Mouse (Mus musculus) ovary, adult 10 weeks (tissue): ENCODE data around the gene Ccdc85b. TPM values are rescaled to one million over a fixed set of nuclear protein-coding genes. Genes with fewer than 3 reads are reported as not detected.

Experiments
- polyA plus RNA-seq: library from polyadenylated mRNA; stranded (reverse); fragments of 350-450 nt; fragmentation: Illumina TruSeq; extraction: RNeasy Lipid Tissue Mini Kit (QIAGEN cat#74804); gene quantifications from one replicate; pipeline ENCODE4 v1.2.3, GENCODE M21; 2014

The Ccdc85b gene
- polyA plus RNA-seq, result 1.5 TPM

DNA sequence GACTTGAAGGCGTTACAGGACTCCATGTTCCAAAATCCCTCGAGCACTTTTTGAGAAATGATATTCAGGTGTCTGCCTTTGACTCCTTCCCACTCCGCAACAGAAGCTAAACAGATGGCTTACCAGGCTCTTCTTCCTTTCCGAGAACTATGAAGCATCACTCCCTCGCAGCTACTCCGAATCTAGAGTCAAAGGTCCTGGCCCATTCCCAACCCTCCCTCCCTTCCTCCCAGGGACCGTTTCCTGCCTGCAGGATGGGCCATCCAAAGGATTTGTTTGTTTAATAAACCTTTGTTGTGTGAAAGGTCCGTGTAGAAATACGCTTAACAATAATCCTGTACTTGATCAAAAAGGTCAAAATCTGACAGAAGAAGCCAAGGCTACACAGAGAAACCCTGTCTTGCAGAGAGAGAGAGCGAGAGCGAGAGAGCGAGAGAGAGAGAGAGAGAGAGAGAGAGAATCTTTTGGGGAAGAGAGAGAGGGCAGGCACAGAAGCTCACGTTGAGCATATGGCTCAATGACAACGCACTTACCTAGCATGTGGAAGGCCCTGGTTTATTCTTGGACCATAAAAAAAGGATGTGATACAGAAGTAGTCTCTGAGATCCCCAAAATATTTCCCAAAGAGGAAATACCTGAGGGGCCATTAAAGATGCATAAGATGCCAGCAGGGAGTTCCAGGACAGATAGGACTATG lies at the start of gene Ccdc85b:
Ccdc85b (minus strand) TSS at position 149 of the 697 bp plus-strand sequence.

DNA sequence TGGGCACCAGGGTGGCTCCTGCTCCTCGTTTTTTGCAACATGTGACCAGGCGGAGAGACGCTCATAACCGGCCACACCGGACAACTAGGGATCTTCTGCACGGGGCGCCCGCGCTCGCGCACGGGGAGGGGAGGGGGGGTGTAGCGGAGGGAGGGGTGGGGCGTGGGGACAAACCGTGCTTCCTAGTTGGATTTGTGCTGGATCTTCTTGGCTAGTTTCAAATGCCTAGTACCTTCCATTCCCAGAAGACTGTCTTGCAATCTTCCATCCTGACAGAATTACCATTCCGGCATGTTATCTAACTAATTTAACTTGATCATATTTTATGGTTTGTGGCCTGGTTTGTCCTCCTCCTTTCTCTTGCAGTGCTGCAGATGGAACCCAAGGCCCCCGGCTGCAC lies 46.0 kb upstream of the Ccdc85b start, which contains the start of gene 1700020D05Rik:
1700020D05Rik (minus strand) TSS at position 101 of the 400 bp plus-strand sequence.

DNA sequence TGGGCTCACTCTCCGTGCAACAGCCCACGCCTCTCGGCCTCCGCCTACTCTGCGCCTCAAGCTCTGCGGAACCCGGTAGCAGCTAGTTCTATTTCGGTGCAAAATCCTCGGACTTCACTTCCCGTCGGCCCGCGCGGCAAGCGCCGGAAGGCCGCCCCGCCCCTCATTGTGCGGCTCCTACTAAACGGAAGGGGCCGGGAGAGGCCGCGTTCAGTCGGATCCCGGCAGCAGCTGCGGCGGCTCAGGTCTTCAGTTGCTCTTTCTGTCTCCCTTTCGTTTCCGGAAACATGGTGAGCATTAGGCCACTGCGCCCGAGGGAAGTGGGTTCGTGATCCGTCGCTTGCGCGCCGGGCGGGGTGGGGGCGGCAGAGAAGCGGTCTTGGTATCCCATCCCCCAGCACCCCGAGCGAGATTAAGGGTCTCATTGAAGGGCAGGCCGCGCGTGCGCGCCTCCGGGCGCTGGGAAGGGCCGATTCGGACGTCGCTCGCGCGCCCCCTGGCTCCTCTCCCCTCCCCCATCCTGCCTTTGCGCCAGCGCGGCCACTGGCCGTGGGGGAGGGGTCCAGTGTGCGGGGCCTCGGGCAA lies 32.7 kb upstream of the Ccdc85b start, which contains the start of gene Cfl1:
Cfl1 (plus strand) TSS at position 143 of the 585 bp plus-strand sequence.

DNA sequence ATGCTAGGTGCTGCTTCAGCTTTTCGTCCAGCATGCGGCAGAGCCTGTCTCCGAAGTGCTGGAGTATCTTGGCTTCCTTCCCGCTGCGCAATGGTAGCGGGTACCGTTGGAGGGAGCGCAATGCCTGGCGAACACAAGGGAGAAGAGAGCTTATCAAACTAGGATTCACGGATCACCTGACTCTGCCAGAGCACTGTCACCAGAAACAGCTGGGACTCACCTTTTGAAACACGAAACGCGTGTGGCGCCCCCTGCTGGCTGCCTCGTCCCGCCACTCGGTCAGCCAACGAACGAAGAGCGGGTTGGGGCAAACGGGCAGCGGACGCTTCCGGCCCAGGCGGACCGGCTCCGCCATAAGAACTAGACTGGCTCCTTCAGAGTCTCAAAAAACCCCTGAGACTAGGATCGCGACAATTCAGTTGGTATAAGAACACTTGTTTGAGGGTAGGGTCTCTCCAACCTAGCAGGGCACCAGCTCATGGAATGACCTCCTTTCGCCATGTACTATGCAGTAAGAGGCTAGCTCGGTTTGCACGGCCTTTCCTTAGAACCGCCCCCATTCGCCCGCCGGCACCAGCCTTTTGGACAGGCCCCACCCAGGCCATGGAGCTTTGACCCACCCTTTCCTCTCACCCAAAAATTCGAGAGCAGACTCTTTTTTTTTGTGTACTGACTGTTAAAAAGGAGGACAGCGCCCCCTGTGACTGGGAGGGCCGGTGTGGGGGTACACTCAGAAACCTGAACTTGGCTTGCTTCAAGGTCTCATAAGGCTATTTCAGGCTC lies 30.3 kb upstream of the Ccdc85b start, which contains the start of gene Mus81:
Mus81 (minus strand) TSS at position 635 of the 783 bp plus-strand sequence.

DNA sequence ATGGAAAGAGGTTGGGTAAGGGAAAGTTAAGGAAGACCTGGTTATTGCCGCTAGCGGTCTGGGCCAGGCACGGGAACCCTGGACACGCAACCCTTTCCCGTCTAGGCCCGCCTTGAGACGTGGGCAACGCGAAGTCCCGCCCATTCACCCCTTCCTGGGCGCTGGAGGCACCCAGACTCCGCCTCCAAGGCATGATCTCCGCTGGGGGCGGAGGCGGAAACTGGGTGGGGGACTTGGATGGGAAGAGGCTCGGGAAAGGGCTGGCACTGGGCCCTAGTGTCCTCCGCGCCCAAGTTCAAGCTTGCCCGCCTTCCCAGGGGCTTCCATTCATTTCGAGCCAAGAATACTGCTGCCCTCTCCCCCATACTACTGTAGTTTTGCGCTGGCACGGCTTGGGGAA lies 16.0 kb upstream of the Ccdc85b start, which contains the start of gene Efemp2:
Efemp2 (plus strand) TSS at position 235 of the 400 bp plus-strand sequence.

DNA sequence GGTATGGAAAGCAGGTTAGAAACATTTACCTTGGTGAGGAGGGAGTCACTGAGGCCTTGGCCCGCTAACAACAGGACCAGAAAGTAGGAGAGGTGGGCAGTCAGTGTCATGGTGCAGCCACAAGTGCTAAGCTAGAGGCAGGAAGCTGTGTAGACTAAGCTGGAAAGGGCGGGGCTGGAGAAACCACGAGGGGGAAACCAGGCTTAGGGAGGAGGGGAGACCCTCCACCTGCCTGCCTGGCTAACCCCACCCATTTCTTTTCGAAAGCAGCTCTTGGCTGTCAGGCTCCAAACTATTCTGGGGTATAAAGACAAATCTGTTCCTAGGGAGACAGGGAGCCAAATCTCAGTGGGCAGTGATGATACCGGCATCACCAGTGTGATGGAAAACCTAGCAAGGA lies 10.7 kb upstream of the Ccdc85b start, which contains the start of gene Ctsw:
Ctsw (minus strand) TSS at position 134 of the 400 bp plus-strand sequence.

DNA sequence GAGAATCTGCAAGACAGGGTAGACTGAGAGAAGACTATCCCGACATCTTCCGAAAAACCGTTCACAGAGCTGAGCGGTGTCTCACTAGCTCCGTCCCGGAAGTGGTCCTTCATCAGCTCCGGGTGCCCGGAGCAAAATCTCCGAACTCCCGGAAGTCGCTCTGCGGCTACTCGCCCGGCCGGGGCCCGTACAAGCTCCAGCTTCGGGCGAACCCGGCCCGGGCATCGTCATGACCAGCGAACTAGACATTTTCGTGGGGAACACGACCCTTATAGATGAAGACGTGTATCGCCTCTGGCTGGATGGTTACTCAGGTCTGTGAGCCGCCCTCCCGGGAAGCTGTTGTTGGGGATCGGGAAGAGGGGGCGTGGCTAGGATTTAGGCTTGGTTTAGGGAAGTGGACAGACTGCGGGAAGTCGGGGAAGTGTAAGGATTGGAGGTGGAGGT lies 2.8 kb upstream of the Ccdc85b start, which contains the start of gene Fibp:
Fibp (plus strand) TSS at position 151 of the 447 bp plus-strand sequence.

DNA sequence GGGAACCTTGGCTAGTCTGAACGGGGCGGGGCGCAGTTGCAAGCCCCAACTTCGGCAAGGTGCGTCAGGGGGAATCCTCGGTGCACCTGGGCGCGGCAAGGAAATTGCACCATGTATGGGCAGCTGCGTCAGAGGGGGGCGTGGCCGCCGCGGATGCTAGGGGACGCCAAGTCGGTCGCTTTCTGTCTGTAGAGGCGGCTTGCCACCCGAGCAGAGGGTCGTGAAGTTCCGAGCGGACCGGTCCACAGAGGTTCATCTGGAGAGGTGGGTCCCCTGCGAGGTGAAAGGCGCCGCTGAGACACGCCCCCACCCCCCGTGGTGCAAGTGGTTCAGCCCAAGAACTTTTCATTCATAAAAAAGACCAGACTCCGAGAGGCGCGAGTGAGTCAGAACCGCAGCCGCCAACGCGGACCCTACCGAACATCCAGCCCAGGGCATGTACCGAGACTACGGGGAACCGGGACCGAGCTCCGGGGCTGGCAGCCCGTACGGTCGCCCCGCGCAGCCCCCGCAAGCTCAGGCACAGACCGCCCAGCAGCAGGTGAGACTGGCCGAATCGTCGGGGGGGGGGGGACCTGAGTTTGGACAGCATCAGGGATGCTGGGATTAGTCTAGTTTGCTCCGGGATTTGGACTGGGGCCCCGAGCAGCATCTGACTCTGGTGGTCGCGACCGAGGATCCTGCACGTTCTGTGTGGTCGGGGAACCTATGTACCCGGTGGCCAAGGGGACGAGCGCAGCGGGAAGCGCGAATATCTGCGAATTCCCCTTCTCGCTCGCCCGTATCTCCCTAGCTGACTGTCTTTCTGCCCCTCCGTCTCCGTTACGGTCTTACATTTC lies 10.0 kb downstream of the Ccdc85b start, which contains the start of gene Fosl1:
Fosl1 (plus strand) TSS at position 33 of the 839 bp plus-strand sequence.

DNA sequence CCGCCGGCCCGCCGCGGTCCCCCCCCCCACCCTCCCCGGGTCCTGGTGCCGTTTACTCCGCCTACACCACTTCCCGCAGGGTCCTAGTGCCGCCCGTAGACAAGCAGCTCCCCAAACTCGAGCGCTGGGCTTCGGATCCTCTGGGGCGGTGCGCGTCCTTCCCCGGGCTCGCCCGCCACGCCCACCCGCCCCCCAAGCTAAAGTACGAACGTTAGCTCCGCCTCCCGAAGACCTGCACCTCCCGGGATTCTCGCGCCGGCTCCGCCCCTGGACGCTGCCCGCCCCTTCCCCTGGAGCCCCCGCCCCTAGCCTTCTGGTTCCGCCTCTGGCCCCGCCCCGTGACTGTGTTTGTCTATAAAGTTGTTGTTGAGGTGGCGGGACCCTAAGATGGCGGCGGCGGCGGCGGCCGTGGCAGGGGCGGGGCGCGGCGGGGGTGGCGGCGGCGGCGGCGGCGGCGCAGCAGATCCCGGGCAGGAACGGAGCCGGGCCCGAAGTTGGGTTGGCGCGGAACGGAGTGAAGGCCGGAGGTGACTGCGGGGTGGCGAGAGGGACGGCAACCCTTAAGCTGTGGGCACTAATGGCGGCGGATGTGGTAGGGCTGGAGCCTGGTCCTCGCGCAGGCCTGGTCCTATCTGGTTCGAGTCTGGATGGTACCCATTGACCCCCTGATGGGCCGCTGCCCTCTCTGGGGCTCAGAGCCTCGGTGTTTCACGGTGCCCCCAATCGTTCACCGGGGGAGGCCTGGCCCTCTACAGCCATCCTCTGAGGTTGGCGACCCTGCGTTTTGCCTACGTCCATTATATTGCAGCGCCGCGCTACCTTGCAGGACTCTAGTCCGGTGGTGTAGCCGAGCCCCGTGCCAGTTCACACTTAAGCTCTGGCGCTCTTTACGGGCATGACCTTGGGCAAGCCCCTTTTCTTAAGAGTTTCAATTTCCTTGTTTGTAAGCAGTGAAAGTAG lies 32.6 kb downstream of the Ccdc85b start, which contains the start of the genes Drap1 and AI837181:
Drap1 (minus strand) TSS at position 198 of the 960 bp plus-strand sequence.
AI837181 (plus strand) TSS at position 363 of the 960 bp plus-strand sequence.

Other genes starting within 250 kb of the Ccdc85b start
- gene Pacs1, start 184.8 kb downstream of the Ccdc85b start, polyA plus RNA-seq, result 11.4 TPM
- 46.0 TPM for gene Sf3b2, start 162.4 kb downstream of the Ccdc85b start, polyA plus RNA-seq
- not detected for gene Gal3st3, start 159.6 kb downstream of the Ccdc85b start, polyA plus RNA-seq
- gene Catsper1, start 122.2 kb downstream of the Ccdc85b start, polyA plus RNA-seq, result not detected
- not detected for gene Cst6, start 108.3 kb downstream of the Ccdc85b start, polyA plus RNA-seq
- 12.7 TPM for gene Eif1ad, start 91.2 kb downstream of the Ccdc85b start, polyA plus RNA-seq
- gene Banf1, start 90.7 kb downstream of the Ccdc85b start, polyA plus RNA-seq, result 9.0 TPM
- gene Sart1, start 69.2 kb downstream of the Ccdc85b start, polyA plus RNA-seq, result 2.5 TPM
- gene Tsga10ip, start 55.4 kb downstream of the Ccdc85b start, polyA plus RNA-seq, result not detected
- 5.8 TPM for gene Drap1, start 32.9 kb downstream of the Ccdc85b start, polyA plus RNA-seq
- gene AI837181, start 32.8 kb downstream of the Ccdc85b start, polyA plus RNA-seq, result not detected
- not detected for gene Fosl1, start 10.3 kb downstream of the Ccdc85b start, polyA plus RNA-seq
- gene Fibp, start 2.7 kb upstream of the Ccdc85b start, polyA plus RNA-seq, result 2.3 TPM
- not detected for gene Ctsw, start 10.6 kb upstream of the Ccdc85b start, polyA plus RNA-seq
- gene Efemp2, start 16.1 kb upstream of the Ccdc85b start, polyA plus RNA-seq, result 2.1 TPM
- gene Mus81, start 30.5 kb upstream of the Ccdc85b start, polyA plus RNA-seq, result 1.6 TPM
- 190 TPM for gene Cfl1, start 32.6 kb upstream of the Ccdc85b start, polyA plus RNA-seq
- not detected for gene 1700020D05Rik, start 45.9 kb upstream of the Ccdc85b start, polyA plus RNA-seq
- gene Snx32, start 52.6 kb upstream of the Ccdc85b start, polyA plus RNA-seq, result not detected
- 0.20 TPM for gene Ovol1, start 102.8 kb upstream of the Ccdc85b start, polyA plus RNA-seq
- not detected for gene Ap5b1, start 110.1 kb upstream of the Ccdc85b start, polyA plus RNA-seq
- 1.2 TPM for gene Rnaseh2c, start 144.0 kb upstream of the Ccdc85b start, polyA plus RNA-seq
- gene Kat5, start 152.3 kb upstream of the Ccdc85b start, polyA plus RNA-seq, result 31.8 TPM
- 1.3 TPM for gene Rela, start 179.6 kb upstream of the Ccdc85b start, polyA plus RNA-seq
- 2.2 TPM for gene Sipa1, start 205.8 kb upstream of the Ccdc85b start, polyA plus RNA-seq
- gene Map3k11, start 230.8 kb upstream of the Ccdc85b start, polyA plus RNA-seq, result 1.5 TPM
- 0.29 TPM for gene Pcnx3, start 231.0 kb upstream of the Ccdc85b start, polyA plus RNA-seq
- gene Kcnk7, start 246.5 kb upstream of the Ccdc85b start, polyA plus RNA-seq, result not detected